Mouse (Mus musculus) liver, postnatal 0 days (tissue): ENCODE measurements around the gene Cdh8.

ENCODE experiments used
- CTCF ChIP-seq: sonication (generic); IDR thresholded peaks from 2 replicates; pipeline ENCODE4 v1.5.1; 2016; ENCODE audit warnings: antibody characterized with exemption, low read depth
- EP300 ChIP-seq: IDR thresholded peaks from 2 replicates; pipeline ENCODE4 v1.6.1; 2016; ENCODE audit warnings: antibody characterized with exemption, low read depth, mild to moderate bottlenecking

DNA sequence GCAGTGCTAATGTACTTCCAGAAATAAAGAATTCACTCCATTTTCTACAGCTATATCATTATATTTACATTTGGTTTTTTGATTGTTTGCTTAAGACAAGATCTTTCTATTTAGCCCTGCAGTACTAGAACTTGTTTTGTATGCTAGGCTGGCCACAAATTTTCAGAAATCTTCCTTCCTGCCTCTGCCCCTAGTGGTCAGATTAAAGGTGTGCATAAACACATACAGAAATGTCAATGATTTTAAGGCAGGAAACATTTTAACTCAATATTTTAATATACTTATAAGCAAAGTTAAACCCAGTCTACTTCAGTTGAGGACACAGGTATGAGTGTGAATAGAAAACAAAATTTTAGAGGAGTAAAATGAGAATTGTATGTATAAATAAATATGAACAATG is 364.9 kb downstream of the Cdh8 start:
- no peak for TF ChIP-seq EP300
- no peak; the same call in 1 of the 2 replicates for TF ChIP-seq CTCF
